Mouse (Mus musculus) neural tube, embryonic 14.5 days (tissue): ENCODE data around the gene Mybph. TPM values are rescaled to one million over a fixed set of nuclear protein-coding genes. Genes with fewer than 3 reads are reported as not detected.

Source experiments
- polyA plus RNA-seq: library from polyadenylated mRNA; unstranded; fragments of >200 nt; fragmentation: Nextera tagmentation; extraction: Ambion mirVana; gene quantifications from 2 replicates; pipeline ENCODE4 v1.2.1, GENCODE M21; 2014

Mybph gene
- polyA plus RNA-seq, 1 experiment from 2014 or later = 0.35 TPM

Other genes with a start within 250 kb of the Mybph start
- gene Fmod, start 156.2 kb upstream of the Mybph start, polyA plus RNA-seq = 0.23 and 13.8 TPM in 2 replicates
- 22.4 and 26.9 TPM in 2 replicates for gene Btg2, start 114.3 kb upstream of the Mybph start, polyA plus RNA-seq
- gene Chit1, start 82.2 kb upstream of the Mybph start, polyA plus RNA-seq = 0.52 and 1.4 TPM in 2 replicates
- 2.1 and 2.7 TPM in 2 replicates for gene Chil1, start 11.3 kb upstream of the Mybph start, polyA plus RNA-seq
- gene Adora1, start 42.0 kb downstream of the Mybph start, polyA plus RNA-seq = 12.2 and 14.0 TPM in 2 replicates
- gene Myog, start 96.5 kb downstream of the Mybph start, polyA plus RNA-seq = 0.76 and 0.80 TPM in 2 replicates
- gene Ppfia4, start 139.5 kb downstream of the Mybph start, polyA plus RNA-seq = 22.4 and 24.2 TPM in 2 replicates
- 120 and 122 TPM in 2 replicates for gene Tmem183a, start 168.5 kb downstream of the Mybph start, polyA plus RNA-seq
- gene 4933406M09Rik, start 192.5 kb downstream of the Mybph start, polyA plus RNA-seq = not detected in 2 replicates
- 16.2 and 19.2 TPM in 2 replicates for gene Cyb5r1, start 212.1 kb downstream of the Mybph start, polyA plus RNA-seq
- 84.4 and 87.4 TPM in 2 replicates for gene Adipor1, start 221.9 kb downstream of the Mybph start, polyA plus RNA-seq